Mouse (Mus musculus) myocyte (in vitro differentiated cells): ENCODE results near the gene Rab40b. TPM values are rescaled to one million over a fixed set of nuclear protein-coding genes. Genes with fewer than 3 reads are reported as not detected.
"Not testable (repeated sequence)": the region's sequence is repeated elsewhere in the genome, so short reads cannot be mapped to it uniquely, and the experiment has no call there.

ENCODE experiments used
- H3K27me3 ChIP-seq: one replicate; pipeline ENCODE4 v1.6.1; 2011; ENCODE audit not compliant: control insufficient read depth, insufficient read depth, insufficient read length
- H3K36me3 ChIP-seq: one replicate; pipeline ENCODE4 v1.6.1; 2011; ENCODE audit not compliant: control insufficient read depth, insufficient read depth
- H3K4me2 ChIP-seq: one replicate; pipeline ENCODE4 v1.6.1; 2011; ENCODE audit warnings: low read depth, control low read depth
- H3K4me3 ChIP-seq: one replicate; pipeline ENCODE4 v1.5.1; 2011; ENCODE audit warnings: mild to moderate bottlenecking, control low read depth, moderate library complexity
- H3K79me2 ChIP-seq: one replicate; pipeline ENCODE4 v1.6.1; 2011; ENCODE audit not compliant: control insufficient read depth, insufficient read depth
- H3ac ChIP-seq: one replicate; pipeline ENCODE4 v1.6.1; 2011; ENCODE audit not compliant: control insufficient read depth, insufficient read length
- CEBPB ChIP-seq: IDR thresholded peaks from 2 replicates; pipeline ENCODE4 v1.6.1; 2011; ENCODE audit warnings: mild to moderate bottlenecking, moderate library complexity; ENCODE audit not compliant: poor library complexity, insufficient read depth, severe bottlenecking
- E2F4 ChIP-seq: IDR thresholded peaks from one replicate; pipeline ENCODE4 v1.6.1; 2011; ENCODE audit warnings: mild to moderate bottlenecking, control low read depth, moderate library complexity; ENCODE audit not compliant: insufficient read depth
- MAX ChIP-seq: IDR thresholded peaks from one replicate; pipeline ENCODE4 v1.6.1; 2011; ENCODE audit warnings: low read depth, mild to moderate bottlenecking, control low read depth
- MYOD1 ChIP-seq, 3 experiments: IDR thresholded peaks; one replicate each; pipeline ENCODE4 v1.6.1; 2011; ENCODE audit warnings: control low read depth in 2 of 3, low read depth in 2 of 3, mild to moderate bottlenecking in 2 of 3, moderate library complexity in 1 of 3; ENCODE audit not compliant: insufficient read length in 2 of 3, control insufficient read depth in 1 of 3
- MYOG ChIP-seq, 3 experiments: IDR thresholded peaks; one replicate each; pipeline ENCODE4 v1.6.1; 2011; ENCODE audit warnings: control low read depth in 2 of 3, low read depth in 2 of 3, mild to moderate bottlenecking in 2 of 3; ENCODE audit not compliant: insufficient read length in 2 of 3, control insufficient read depth in 1 of 3, insufficient read depth in 1 of 3
- POLR2A ChIP-seq: IDR thresholded peaks from one replicate; pipeline ENCODE4 v1.6.1; 2011; ENCODE audit warnings: low read depth, mild to moderate bottlenecking, control low read depth, moderate library complexity; ENCODE audit not compliant: insufficient read length
- POLR2AphosphoS2 ChIP-seq: IDR thresholded peaks from one replicate; pipeline ENCODE4 v1.6.1; 2011; ENCODE audit warnings: low read depth, control low read depth; ENCODE audit not compliant: insufficient read length
- REST ChIP-seq: IDR thresholded peaks from one replicate; pipeline ENCODE4 v1.6.1; 2011; ENCODE audit warnings: mild to moderate bottlenecking, control low read depth, moderate library complexity; ENCODE audit not compliant: insufficient read depth, insufficient read length
- SRF ChIP-seq: IDR thresholded peaks from one replicate; pipeline ENCODE4 v1.6.1; 2011; ENCODE audit warnings: low read depth; ENCODE audit not compliant: control insufficient read depth, insufficient read length
- TCF12 ChIP-seq: IDR thresholded peaks from one replicate; pipeline ENCODE4 v1.6.1; 2011; ENCODE audit warnings: mild to moderate bottlenecking, control low read depth; ENCODE audit not compliant: poor library complexity, insufficient read depth, severe bottlenecking
- TCF3 ChIP-seq: IDR thresholded peaks from one replicate; pipeline ENCODE4 v1.6.1; 2011; ENCODE audit warnings: low read depth, control low read depth; ENCODE audit not compliant: insufficient read length
- USF1 ChIP-seq: IDR thresholded peaks from one replicate; pipeline ENCODE4 v1.6.1; 2011; ENCODE audit warnings: low read depth, mild to moderate bottlenecking, control low read depth, moderate library complexity
- polyA plus RNA-seq: library from polyadenylated mRNA; unstranded; fragments of >200 nt; fragmentation: generic; extraction: Trizol; gene quantifications from one replicate; pipeline ENCODE4 v1.2.1, GENCODE M21; 2012; ENCODE audit warnings: missing spikeins

The Rab40b gene
- polyA plus RNA-seq, 1 experiment = 13.5 TPM

- TF ChIP-seq POLR2A = no peak
- no peak for TF ChIP-seq E2F4
- no peak for TF ChIP-seq MAX
- no peak for TF ChIP-seq USF1
- no peak for TF ChIP-seq SRF
- no peak for TF ChIP-seq TCF12
- no peak for TF ChIP-seq CEBPB
- TF ChIP-seq MYOD1 (IDR thresholded peaks at IDR 0.05; ENCODE audit: control insufficient read depth in 1 of 3, insufficient read length in 2 of 3, low read depth in 2 of 3) = no peak
- TF ChIP-seq POLR2AphosphoS2 = no peak
- Histone ChIP-seq H3K27me3 (no peaks in the 10 kb centered on the region), H3K4me2 (no peak overlapping the region), H3K36me3 (peaks cover 42% of the 10 kb centered on the region), H3ac (no peak overlapping the region), H3K79me2 (no peaks in the 10 kb centered on the region), H3K4me3 (no peak overlapping the region)
Observed at GRCm38 (mm10) chr11:121326034-121326433, 62.0 kb downstream of the Rab40b start.

DNA sequence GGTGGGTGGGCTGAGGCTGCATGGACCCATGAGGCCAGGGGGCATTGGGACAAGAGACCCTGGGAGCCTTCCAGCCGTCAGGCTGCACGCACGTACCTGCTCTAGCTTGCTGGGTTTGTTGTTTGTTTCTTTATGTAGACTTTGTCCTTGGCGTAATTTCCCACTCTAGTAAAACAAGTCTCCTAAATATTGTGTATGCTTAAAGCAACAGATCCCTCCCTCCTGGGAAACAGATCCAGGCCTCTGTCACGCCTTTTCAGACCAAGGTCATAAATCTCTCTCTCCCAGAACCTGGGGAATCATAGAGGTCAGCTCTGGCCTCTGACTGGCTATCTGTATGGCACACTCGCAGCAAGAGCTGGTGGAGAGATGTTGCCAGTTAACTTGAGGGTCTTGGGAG, 80.3 kb downstream of the Rab40b start:
- not testable (repeated sequence) for H3K79me2 ChIP-seq, H3K27me3 ChIP-seq, H3K4me3 ChIP-seq, H3K4me2 ChIP-seq, H3ac ChIP-seq
- peaks cover 49% of the 10 kb centered on the region for H3K36me3 ChIP-seq

GRCm38 (mm10) chr11:121306608-121307007, 81.4 kb downstream of the Rab40b start:
- no peak for TF ChIP-seq MYOD1 (IDR thresholded peaks at IDR 0.05; ENCODE audit: control insufficient read depth in 1 of 3, insufficient read length in 2 of 3, low read depth in 2 of 3)
- TF ChIP-seq E2F4 = no peak
- TF ChIP-seq CEBPB = no peak
- TF ChIP-seq TCF3 = no peak
- no peak for TF ChIP-seq USF1
- TF ChIP-seq REST = no peak
- no peak for TF ChIP-seq TCF12
- TF ChIP-seq MYOG (IDR thresholded peaks at IDR 0.05; ENCODE audit: control insufficient read depth in 1 of 3, insufficient read depth in 1 of 3, insufficient read length in 2 of 3, low read depth in 2 of 3) = no peak
- no peak for TF ChIP-seq POLR2AphosphoS2
- TF ChIP-seq MAX = no peak
- TF ChIP-seq SRF = no peak
- TF ChIP-seq POLR2A = no peak
- Histone ChIP-seq H3ac (no peak overlapping the region), H3K4me3 (no peak overlapping the region), H3K4me2 (no peak overlapping the region), H3K79me2 (no peaks in the 10 kb centered on the region), H3K36me3 (peaks cover 58% of the 10 kb centered on the region), H3K27me3 (no peaks in the 10 kb centered on the region)

Other genes with a start within 250 kb of the Rab40b start
- gene Tex19.1, start 242.1 kb downstream of the Rab40b start, polyA plus RNA-seq = not detected
- 0.20 TPM for gene Uts2r, start 228.0 kb downstream of the Rab40b start, polyA plus RNA-seq
- gene Hexdc, start 183.8 kb downstream of the Rab40b start, polyA plus RNA-seq = 11.6 TPM
- gene Ogfod3, start 183.5 kb downstream of the Rab40b start, polyA plus RNA-seq = 12.5 TPM
- 22.3 TPM for gene Cybc1, start 158.9 kb downstream of the Rab40b start, polyA plus RNA-seq
- gene Narf, start 151.0 kb downstream of the Rab40b start, polyA plus RNA-seq = 27.0 TPM
- 41.7 TPM for gene Foxk2, start 128.3 kb downstream of the Rab40b start, polyA plus RNA-seq
- gene Wdr45b, start 33.8 kb downstream of the Rab40b start, polyA plus RNA-seq = 66.4 TPM
- 5.7 TPM for gene Fn3krp, start 33.1 kb upstream of the Rab40b start, polyA plus RNA-seq
- gene Fn3k, start 46.7 kb upstream of the Rab40b start, polyA plus RNA-seq = 28.9 TPM
- 111 TPM for gene Tbcd, start 63.7 kb upstream of the Rab40b start, polyA plus RNA-seq
- gene Zfp750, start 131.1 kb upstream of the Rab40b start, polyA plus RNA-seq = 0.66 TPM